Mouse (Mus musculus) fat pad, adult 2 months (tissue): ENCODE measurements around the gene Pnpt1.

ENCODE experiments used
- DNase-seq: peaks from one replicate; pipeline ENCODE4 v3.0.0-alpha.2; 2011; ENCODE audit warnings: low read depth, low spot score; ENCODE audit errors: extremely low read depth

The Pnpt1 gene

GRCm38 (mm10) chr11:29130385-29131355, at the start of gene Pnpt1:
TSS of gene Pnpt1 (plus strand) at chr11:29130744.
- DNase-seq: peak; percentile 25

- no peak for DNase-seq
These were observed 38.1 kb upstream of the Pnpt1 start for GRCm38 (mm10) chr11:29092403-29092802.

DNA sequence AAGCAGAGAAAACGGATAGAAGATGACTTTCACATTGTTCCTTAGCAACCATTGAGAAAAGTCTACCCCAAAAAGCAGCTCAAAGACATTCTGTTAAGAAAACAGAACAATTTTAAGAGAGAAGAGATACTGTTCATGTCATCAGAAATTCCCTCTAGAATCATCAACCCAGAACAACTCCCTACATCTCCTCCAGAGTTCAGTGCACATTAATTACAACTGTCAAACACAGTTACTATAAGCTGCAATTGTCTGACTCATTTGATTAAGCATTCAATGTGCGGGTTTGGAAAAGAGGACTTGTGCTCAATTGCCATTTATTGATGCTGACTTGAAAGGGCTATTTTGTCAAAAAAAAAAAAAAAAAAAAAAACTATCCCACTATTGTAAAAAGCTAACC, 31.6 kb upstream of the Pnpt1 start:
- DNase-seq: no peak

DNA sequence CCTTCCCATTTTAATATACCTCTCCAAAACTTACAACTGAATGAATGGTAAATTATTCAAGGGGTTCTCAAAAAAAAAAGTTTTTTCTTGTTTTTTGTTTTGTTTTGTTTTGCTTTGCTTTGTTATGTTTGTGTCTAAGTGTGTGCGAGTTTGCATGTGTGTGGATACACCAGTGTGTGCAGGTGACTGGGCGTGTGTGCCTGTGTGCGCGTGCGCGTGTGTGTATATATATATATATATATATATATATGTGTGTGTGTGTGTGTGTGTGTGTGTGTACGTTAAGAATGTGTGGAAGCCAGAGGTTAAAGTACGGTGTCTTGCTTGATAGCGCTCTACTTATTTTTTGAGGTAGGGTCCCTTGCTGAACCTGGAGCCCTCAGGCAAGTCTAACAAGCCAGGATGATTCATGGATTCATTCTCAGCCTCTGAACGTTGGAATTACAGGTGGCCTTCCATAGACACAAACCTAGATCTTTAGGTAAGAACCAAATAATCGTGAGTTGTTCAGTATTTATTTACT, 621 bp upstream of the Pnpt1 start:
- DNase-seq: no peak

GRCm38 (mm10) chr11:29140671-29141070, 10.1 kb downstream of the Pnpt1 start:
- no peak for DNase-seq

DNA sequence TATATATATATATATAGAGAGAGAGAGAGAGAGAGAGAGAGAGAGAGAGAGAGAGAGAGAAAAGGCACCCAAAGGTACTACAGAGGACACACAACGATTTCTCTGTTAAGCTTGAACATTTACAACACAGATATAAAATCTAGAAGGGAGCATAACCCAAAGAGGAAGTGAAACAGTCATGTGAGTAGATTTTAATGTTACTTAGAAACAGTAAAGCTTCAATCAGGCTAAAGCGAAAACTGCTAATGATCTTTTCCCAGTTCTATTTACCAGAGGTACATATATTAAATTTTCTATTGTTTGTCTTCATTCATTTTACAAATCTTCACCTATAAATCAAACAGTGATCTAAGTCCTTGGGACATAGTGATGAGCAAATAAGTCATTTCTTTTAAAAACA, 18.4 kb downstream of the Pnpt1 start:
- DNase-seq: no peak

- no peak for DNase-seq
These were observed 33.0 kb downstream of the Pnpt1 start for GRCm38 (mm10) chr11:29163569-29163968.

DNA sequence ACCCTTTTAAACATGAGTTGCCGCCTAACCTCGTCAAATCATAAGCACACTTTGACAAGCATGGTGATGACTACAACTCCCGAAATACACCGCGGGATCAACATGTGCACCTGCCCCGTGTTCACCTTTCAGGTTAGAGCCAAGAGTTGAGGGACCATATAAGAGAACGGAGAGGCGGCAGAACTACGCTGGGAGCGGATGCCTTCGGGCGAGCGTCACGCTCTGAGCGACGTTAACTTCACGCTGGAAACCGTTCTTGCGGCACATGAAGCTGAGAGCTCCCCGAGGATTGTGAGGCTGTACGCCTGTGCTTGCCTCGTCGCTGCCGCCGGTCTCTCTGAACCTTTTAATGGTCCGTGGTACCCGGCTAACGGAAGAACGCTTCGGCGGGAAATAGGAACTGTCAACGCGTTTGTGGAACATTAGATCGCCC, 41.4 kb downstream of the Pnpt1 start:
- DNase-seq: no peak

GRCm38 (mm10) chr11:29172563-29173124, 42.1 kb downstream of the Pnpt1 start, which contains the start of gene Ppp4r3b:
TSS of gene Ppp4r3b (plus strand) at chr11:29172890.
- DNase-seq: peak; percentile 76

GRCm38 (mm10) chr11:29173125-29173631, 42.6 kb downstream of the Pnpt1 start:
- no peak for DNase-seq

- no peak for DNase-seq
These were observed 43.3 kb downstream of the Pnpt1 start for GRCm38 (mm10) chr11:29173706-29174436.

- DNase-seq: no peak
These were observed 48.8 kb downstream of the Pnpt1 start for GRCm38 (mm10) chr11:29179319-29179718.

GRCm38 (mm10) chr11:29180657-29181056, 50.1 kb downstream of the Pnpt1 start:
- DNase-seq: no peak

- no peak for DNase-seq
These were observed 51.2 kb downstream of the Pnpt1 start for GRCm38 (mm10) chr11:29181751-29182150.

DNA sequence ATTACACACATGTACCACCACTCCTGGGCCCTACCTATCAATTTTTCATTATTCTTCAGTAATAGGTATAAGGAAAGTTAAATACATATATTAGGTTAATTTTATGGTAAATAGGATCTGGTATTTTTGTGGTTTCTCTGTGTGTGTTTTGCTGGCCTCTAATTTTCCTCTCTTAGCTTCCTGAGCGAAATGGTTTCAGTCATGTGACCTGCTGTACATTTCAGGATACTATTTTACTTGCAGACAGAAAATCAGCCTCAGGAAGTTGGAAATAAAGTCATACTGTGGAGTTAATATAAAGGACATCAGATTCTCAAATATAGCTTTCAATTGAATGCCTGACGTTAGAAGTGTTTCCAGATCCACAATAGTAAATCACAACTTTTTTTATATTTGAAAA, 58.4 kb downstream of the Pnpt1 start:
- DNase-seq: no peak

DNA sequence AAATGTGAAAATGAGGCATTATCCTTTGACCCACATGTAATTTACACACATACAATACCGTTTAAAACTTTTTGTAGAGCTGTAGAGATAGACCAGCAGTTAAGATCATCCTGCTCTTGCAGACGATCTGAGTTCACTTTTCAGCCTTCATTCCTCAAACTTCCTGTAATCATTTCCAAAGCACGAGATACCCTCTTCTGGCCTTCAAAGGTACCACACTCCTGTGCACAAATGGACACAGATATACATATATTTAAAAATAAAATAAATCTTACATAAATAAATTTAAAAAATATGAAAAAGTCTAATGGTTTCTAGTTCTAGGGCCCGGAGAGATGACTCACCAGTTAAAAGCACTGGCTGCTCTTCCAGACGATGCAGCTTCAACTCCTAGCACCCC, 73.1 kb downstream of the Pnpt1 start:
- DNase-seq: no peak

GRCm38 (mm10) chr11:29209774-29210173, 79.2 kb downstream of the Pnpt1 start:
- DNase-seq: no peak
